Mouse (Mus musculus) stomach, embryonic 15.5 days (tissue): Measurements from ENCODE around the gene Krtap17-1. TPM values are rescaled to one million over a fixed set of nuclear protein-coding genes. Genes with fewer than 3 reads are reported as not detected.

Experiments used
- ATAC-seq: fragments of 200-750 bp; cut with Nextera tagmentation; 2 replicates; pipeline ENCODE4 v1.8.0; 2017; ENCODE audit warnings: low read depth, moderate number of reproducible peaks, moderate TSS enrichment; ENCODE audit not compliant: insufficient read depth, low FRiP score
- H3K27ac ChIP-seq: fragments of 300-500 bp; sonication (generic); 2 replicates; pipeline ENCODE4 v1.5.1; 2015; ENCODE audit warnings: mild to moderate bottlenecking, inconsistent platforms
- H3K27me3 ChIP-seq: fragments of 300-500 bp; sonication (generic); replicated peaks from 2 replicates; pipeline ENCODE4 v1.6.1; 2015; ENCODE audit warnings: inconsistent platforms
- H3K36me3 ChIP-seq: fragments of 300-500 bp; sonication (generic); 2 replicates; pipeline ENCODE4 v1.6.1; 2015; ENCODE audit warnings: inconsistent platforms
- H3K4me1 ChIP-seq: fragments of 300-500 bp; sonication (generic); 2 replicates; pipeline ENCODE4 v1.6.1; 2015; ENCODE audit warnings: inconsistent platforms
- H3K4me2 ChIP-seq: fragments of 300-500 bp; sonication (generic); 2 replicates; pipeline ENCODE4 v1.6.1; 2015; ENCODE audit warnings: mild to moderate bottlenecking, inconsistent platforms
- H3K4me3 ChIP-seq: fragments of 300-500 bp; sonication (generic); replicated peaks from 2 replicates; pipeline ENCODE4 v1.5.1; 2015; ENCODE audit warnings: inconsistent platforms
- H3K9ac ChIP-seq: fragments of 300-500 bp; sonication (generic); 2 replicates; pipeline ENCODE4 v1.6.1; 2015; ENCODE audit warnings: inconsistent platforms
- H3K9me3 ChIP-seq: fragments of 300-500 bp; sonication (generic); 2 replicates; pipeline ENCODE4 v1.6.1; 2016; ENCODE audit warnings: inconsistent platforms
- WGBS: fragments of 180-500 bp; shearing (Covaris S2); methylation state at CpG from one replicate; pipeline ENCODE4 v1.1.7; 2015; 5-methylcytosine and 5-hydroxymethylcytosine counted together
- polyA plus RNA-seq: library from polyadenylated mRNA; unstranded; fragments of >200 nt; fragmentation: Nextera tagmentation; extraction: Ambion mirVana; gene quantifications from 2 replicates; pipeline ENCODE4 v1.2.1, GENCODE M21; 2015

Gene Krtap17-1
- polyA plus RNA-seq, 1 experiment from 2014 or later: not detected

DNA sequence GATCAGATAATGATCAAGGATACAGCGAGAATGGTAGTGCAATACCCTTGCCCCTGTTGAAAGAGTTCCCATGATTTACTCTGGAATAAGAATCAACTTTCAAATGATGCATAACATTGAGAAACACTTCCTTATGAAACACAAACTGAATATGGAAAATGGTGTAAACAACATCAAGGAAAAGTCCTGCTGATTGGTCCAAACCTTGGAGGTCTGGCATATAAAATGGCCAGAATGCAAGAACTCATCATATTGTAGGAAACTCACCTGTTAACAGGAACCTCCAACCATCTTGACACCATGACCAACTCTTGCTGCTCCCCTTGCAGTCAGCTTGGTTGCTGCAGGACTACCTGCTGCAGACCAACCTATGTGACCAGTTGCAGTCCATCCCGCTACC lies 45.6 kb downstream of the Krtap17-1 start, which contains the start of gene Krtap9-5:
Gene Krtap9-5, plus strand, starts transcription at position 301 of the 400 bp plus-strand sequence.
- Histone ChIP-seq H3K36me3 (no peaks in the 10 kb centered on the region), H3K4me3 (no peak within 1 kb of the TSS), H3K9me3 (no peaks in the 10 kb centered on the region), H3K4me1 (no peaks in the 10 kb centered on the region), H3K9ac (no peak within 1 kb of the TSS), H3K27ac (no peak within 1 kb of the TSS), H3K27me3 (no peaks in the 10 kb centered on the region), H3K4me2 (no peak within 1 kb of the TSS)
- 84% methylated on average over 2 of the region's 2 CpGs for WGBS
- ATAC-seq: no peak

Other genes with a start within 250 kb of the Krtap17-1 start
- not detected in 2 replicates for gene Gm11595, start 221.1 kb downstream of the Krtap17-1 start, polyA plus RNA-seq
- not detected in 2 replicates for gene Krtap4-8, start 213.3 kb downstream of the Krtap17-1 start, polyA plus RNA-seq
- gene Krtap4-9, start 208.8 kb downstream of the Krtap17-1 start, polyA plus RNA-seq: not detected in 2 replicates
- not detected in 2 replicates for gene Gm11596, start 200.5 kb downstream of the Krtap17-1 start, polyA plus RNA-seq
- gene Gm11569, start 195.1 kb downstream of the Krtap17-1 start, polyA plus RNA-seq: not detected in 2 replicates
- not detected in 2 replicates for gene Gm11554, start 189.5 kb downstream of the Krtap17-1 start, polyA plus RNA-seq
- not detected in 2 replicates for gene Krtap4-13, start 184.1 kb downstream of the Krtap17-1 start, polyA plus RNA-seq
- not detected in 2 replicates for gene Gm11564, start 178.3 kb downstream of the Krtap17-1 start, polyA plus RNA-seq
- gene 2300003K06Rik, start 155.9 kb downstream of the Krtap17-1 start, polyA plus RNA-seq: not detected in 2 replicates
- gene Krtap4-16, start 142.4 kb downstream of the Krtap17-1 start, polyA plus RNA-seq: not detected in 2 replicates
- not detected in 2 replicates for gene Gm11568, start 136.1 kb downstream of the Krtap17-1 start, polyA plus RNA-seq
- not detected in 2 replicates for gene Gm11559, start 129.5 kb downstream of the Krtap17-1 start, polyA plus RNA-seq
- not detected in 2 replicates for gene Krtap9-1, start 120.6 kb downstream of the Krtap17-1 start, polyA plus RNA-seq
- not detected in 2 replicates for gene Gm11567, start 114.8 kb downstream of the Krtap17-1 start, polyA plus RNA-seq
- not detected in 2 replicates for gene Krtap31-1, start 86.1 kb downstream of the Krtap17-1 start, polyA plus RNA-seq
- not detected in 2 replicates for gene Gm11565, start 79.2 kb downstream of the Krtap17-1 start, polyA plus RNA-seq
- not detected in 2 replicates for gene Krtap31-2, start 57.7 kb downstream of the Krtap17-1 start, polyA plus RNA-seq
- gene Krtap9-5, start 45.5 kb downstream of the Krtap17-1 start, polyA plus RNA-seq: not detected in 2 replicates
- gene Krtap29-1, start 14.9 kb downstream of the Krtap17-1 start, polyA plus RNA-seq: not detected in 2 replicates
- gene Krtap16-1, start 7.4 kb downstream of the Krtap17-1 start, polyA plus RNA-seq: not detected in 2 replicates
- gene Krt33a, start 22.2 kb upstream of the Krtap17-1 start, polyA plus RNA-seq: 0.15 and 0.35 TPM in 2 replicates
- gene Krt33b, start 35.9 kb upstream of the Krtap17-1 start, polyA plus RNA-seq: not detected in 2 replicates
- gene Krt34, start 47.6 kb upstream of the Krtap17-1 start, polyA plus RNA-seq: 0.41 and 0.91 TPM in 2 replicates
- 0.46 and 0.69 TPM in 2 replicates for gene Krt31, start 56.6 kb upstream of the Krtap17-1 start, polyA plus RNA-seq
- not detected in 2 replicates for gene Krt32, start 94.2 kb upstream of the Krtap17-1 start, polyA plus RNA-seq
- gene Krt35, start 102.2 kb upstream of the Krtap17-1 start, polyA plus RNA-seq: 0.32 TPM in 1 of 2 replicates, not detected in the other
- gene Krt36, start 111.6 kb upstream of the Krtap17-1 start, polyA plus RNA-seq: 0.13 and 0.37 TPM in 2 replicates
- 397 and 779 TPM in 2 replicates for gene Krt13, start 127.6 kb upstream of the Krtap17-1 start, polyA plus RNA-seq
- gene Krt15, start 141.9 kb upstream of the Krtap17-1 start, polyA plus RNA-seq: 698 and 1,006 TPM in 2 replicates
- 796 and 889 TPM in 2 replicates for gene Krt19, start 154.7 kb upstream of the Krtap17-1 start, polyA plus RNA-seq
- not detected in 2 replicates for gene Krt9, start 199.3 kb upstream of the Krtap17-1 start, polyA plus RNA-seq
- 17.3 and 25.8 TPM in 2 replicates for gene Krt14, start 213.6 kb upstream of the Krtap17-1 start, polyA plus RNA-seq